Mouse (Mus musculus): Measurements from ENCODE around the gene Slc22a2. TPM values are rescaled to one million over a fixed set of nuclear protein-coding genes. Genes with fewer than 3 reads are reported as not detected.
"Not testable (repeated sequence)": the region's sequence is repeated elsewhere in the genome, so short reads cannot be mapped to it uniquely, and the experiment has no call there.

Gene Slc22a2
- polyA plus RNA-seq, 1 experiment = 0.04 TPM

DNA sequence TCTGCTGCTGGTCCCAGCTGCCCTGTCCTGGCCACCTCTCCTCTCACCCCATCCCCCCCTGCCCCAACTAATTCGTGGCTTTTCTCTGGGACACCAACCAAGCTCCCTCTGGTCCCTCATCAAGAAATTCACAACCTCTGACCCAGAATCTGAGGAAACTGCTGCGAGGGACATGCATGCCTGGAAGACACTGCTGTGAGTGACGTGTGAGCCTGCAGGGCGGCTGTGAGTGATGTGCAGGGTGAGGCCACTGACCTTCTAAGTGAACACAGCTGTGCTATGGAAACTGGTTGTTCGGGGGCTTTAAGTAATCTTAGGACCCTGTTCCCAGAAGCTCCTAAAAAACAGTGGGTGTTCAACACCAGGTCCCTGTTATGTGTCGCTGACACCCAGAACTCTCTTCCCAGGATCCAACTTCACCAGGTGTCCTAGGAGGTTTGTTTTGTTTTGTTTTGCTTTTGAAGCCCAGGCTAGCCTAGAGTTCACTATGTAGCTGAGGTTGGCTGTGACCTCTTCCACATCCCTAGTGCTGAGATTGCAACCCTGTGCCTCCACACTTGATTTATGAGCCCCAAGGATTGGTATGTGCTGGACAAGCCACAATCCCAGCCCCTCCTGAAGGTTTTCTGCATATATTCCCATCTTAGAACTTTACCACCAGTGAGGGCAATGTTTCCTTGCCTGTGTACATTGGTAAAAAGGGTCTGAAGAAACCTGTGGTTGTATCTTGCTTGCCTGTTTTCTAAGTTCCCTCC, 47.2 kb downstream of the Slc22a2 start:
- no peak for DNase-seq (ENCODE audit: low spot score)

GRCm38 (mm10) chr17:12631771-12632600, 48.1 kb downstream of the Slc22a2 start:
- no peak for DNase-seq (ENCODE audit: low spot score)

DNA sequence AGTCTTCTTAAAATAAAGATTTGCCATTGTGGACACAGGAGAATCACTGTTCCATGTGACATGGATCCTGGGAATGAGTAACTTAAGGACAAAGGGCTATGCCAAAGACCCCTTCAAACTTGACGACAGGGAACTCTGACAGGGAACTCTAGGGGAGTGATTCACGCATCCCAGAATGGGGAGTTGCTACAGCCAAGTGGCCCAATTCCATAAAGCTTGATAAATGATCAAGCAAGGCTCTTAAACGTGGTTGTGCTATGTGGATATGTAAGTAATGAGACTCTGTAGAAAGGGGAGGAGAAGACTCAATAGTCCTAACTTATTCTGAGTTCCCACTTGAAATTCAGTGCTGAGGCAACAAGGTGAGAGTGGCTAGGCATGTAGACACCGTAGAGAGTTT, 50.9 kb downstream of the Slc22a2 start:
- no peak for DNase-seq (ENCODE audit: low spot score)

DNA sequence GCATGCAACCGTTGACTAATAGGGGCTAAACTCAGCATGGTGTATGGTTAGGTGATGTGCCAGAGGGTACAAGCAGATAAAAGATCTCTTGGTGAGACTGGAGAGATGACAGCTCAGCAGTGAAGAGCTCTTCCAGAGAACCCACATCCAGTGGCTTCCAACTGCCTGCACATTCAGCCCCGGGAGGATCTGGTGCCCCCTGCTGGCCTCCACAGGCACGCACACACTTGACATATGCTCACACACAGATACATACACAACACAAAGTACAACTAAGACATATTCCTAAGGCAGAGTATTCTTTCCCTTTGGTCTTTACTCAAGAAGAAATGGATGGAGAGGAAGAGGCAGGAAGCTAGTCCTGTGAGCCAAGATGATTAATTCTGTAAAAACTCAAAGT, 55.7 kb downstream of the Slc22a2 start:
- DNase-seq (ENCODE audit: low spot score) = no peak

GRCm38 (mm10) chr17:12641087-12641486, 57.2 kb downstream of the Slc22a2 start:
- DNase-seq (ENCODE audit: low spot score) = no peak

DNA sequence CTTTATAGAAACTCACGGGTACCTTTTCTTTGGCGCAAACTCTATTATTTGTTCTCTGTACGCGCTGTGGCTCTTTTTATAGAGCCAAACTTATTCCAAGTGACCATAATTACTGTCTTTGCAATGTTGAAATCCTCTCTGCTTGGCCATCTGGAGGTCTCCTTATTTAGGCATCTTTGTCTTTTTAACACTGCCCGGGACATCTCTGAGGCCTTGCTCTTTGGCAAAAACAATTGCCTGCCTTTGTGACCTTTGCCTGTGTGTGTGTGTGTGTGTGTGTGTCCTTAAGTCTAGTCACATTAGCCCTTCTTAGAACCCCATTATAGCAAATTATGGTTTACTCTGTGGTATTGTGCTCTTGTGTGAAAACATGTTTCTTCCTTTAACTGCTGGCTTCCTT, 61.5 kb downstream of the Slc22a2 start:
- no peak for DNase-seq (ENCODE audit: low spot score)

DNA sequence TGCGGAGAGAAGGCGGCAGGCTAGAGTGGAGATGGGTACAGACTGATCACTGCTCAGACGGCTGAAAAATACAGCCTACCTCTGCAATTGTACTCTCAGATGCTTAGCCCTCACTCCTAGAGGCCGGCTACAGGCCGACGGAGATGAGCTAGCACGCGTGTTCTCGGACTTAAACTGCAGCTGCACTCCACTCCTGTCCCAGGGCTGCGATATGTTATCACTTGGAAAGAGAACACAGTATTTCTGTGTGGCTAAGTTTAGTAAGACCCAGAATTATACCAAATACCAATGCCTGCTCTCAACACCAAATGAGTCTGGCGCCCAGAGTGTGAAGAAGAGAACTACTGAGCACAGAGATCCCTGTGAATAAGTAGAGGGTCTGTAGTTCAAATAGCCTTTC, 68.7 kb downstream of the Slc22a2 start:
- no peak for DNase-seq (ENCODE audit: low spot score)

DNA sequence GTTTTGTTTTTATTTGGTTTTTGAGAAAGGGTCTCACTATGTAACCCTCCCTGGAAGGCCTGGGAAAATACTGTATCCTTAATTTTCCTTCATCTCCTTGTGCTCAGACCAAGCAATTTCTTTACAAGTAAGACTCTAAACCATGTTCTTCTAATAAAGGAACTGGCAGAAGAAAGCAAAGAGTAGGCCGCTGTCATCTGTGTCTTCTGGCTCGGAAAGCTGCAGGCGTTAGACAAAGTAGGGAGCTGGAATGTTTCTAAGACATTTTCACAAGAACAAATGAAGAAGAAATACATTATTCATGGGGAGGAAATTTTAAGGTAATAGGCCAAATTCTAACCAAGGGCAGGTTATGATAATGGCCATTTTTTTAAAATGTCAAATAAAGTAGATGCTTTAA, 70.1 kb downstream of the Slc22a2 start:
- DNase-seq (ENCODE audit: low spot score) = no peak

DNA sequence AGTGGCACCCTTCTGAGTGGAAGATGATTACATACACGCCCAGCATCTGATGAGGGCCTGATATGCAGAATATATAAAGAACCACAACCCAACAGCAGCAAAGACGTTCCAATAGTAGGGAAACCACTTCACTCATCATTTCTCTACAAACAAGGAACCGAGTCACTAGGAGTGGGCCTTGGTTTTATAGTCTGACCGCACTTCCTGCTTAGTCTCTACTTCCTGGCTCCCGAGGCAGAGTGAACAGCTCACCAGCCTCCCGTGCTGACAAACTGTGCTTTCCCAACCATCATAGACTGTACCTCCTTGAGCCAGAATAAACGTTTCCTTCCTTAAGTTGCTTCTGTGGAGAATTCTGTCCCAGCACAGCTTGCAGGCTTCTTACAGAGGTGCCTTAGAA, 71.9 kb downstream of the Slc22a2 start:
- no peak for DNase-seq (ENCODE audit: low spot score)

GRCm38 (mm10) chr17:12658784-12659183, 74.9 kb downstream of the Slc22a2 start:
- DNase-seq (ENCODE audit: low spot score) = no peak

- no peak for DNase-seq (ENCODE audit: low spot score)
Measured at GRCm38 (mm10) chr17:12659233-12659632, 75.3 kb downstream of the Slc22a2 start.

- no peak for DNase-seq (ENCODE audit: low spot score)
Measured at GRCm38 (mm10) chr17:12660572-12661260, 76.8 kb downstream of the Slc22a2 start.

GRCm38 (mm10) chr17:12664156-12664555, 80.2 kb downstream of the Slc22a2 start:
- no peak for DNase-seq (ENCODE audit: low spot score)

GRCm38 (mm10) chr17:12668478-12669362, 84.8 kb downstream of the Slc22a2 start:
- DNase-seq (ENCODE audit: low spot score) = no peak

DNA sequence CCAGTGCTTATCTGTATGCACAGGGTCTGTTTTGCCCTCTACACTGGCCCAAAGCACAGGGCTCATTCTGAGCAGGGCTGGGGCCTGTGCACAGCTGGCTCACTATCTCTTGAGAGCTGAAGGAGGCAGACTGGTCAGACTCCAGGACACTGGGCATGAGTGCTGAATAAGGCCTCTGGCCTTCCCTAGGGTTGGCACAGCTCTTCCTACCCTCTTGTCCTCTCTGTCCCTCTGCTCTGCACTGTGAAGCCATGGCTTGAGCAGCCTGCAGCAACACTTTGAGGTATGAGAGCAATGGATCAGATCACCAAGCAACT, 85.4 kb downstream of the Slc22a2 start:
- no peak for DNase-seq (ENCODE audit: low spot score)

DNA sequence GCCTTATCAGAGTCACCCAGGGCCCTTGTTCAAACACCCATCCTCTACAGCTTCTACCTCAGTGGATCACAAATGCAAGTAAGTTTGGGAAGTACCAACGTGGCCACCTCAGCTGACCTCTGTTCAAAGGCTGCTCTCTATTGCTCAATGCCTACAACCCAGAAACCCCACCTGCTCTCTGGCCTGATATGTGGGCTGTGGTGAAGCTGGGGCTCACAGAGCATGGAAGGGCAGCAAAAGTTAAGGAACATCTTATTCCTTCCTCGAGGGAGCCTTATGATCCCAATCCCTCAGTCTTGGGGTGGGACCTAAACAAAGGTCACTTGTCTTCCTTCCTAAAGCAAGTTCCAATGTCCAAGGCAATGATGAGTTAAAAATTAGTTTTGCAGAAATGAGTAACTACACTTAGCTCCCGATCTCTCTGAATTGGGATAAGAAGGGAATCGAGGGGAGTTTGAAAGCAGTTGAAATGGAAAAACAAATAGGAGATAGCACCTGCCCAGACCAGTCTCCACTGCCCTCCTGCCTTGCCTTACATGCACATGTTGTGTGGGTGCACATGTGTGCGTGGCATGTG, 87.2 kb downstream of the Slc22a2 start:
- DNase-seq (ENCODE audit: low spot score) = no peak

DNA sequence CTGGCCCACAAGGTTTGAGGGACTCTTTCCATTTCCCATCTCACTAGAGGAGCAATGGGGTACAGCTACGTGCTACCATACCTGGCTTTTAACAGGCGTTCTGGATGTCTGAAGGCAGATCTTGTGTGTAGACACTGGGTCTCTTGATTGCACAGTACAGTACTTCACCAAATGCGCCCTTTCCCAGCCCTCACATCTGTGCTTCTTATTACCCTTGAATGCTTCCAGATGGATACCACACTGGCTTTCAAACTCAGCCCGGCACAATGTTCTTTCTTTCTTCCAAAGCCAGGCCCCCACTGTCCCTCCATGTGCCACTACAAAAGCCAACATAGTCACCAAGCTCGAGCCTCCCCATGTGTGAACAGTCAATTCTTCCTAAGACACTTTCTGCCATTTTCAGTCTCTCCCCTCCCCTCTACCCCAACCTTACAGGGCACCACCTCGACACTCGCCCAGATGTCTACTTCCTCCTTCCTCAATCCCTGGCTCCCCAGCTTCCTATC, 88.4 kb downstream of the Slc22a2 start:
- DNase-seq (ENCODE audit: low spot score) = no peak

DNA sequence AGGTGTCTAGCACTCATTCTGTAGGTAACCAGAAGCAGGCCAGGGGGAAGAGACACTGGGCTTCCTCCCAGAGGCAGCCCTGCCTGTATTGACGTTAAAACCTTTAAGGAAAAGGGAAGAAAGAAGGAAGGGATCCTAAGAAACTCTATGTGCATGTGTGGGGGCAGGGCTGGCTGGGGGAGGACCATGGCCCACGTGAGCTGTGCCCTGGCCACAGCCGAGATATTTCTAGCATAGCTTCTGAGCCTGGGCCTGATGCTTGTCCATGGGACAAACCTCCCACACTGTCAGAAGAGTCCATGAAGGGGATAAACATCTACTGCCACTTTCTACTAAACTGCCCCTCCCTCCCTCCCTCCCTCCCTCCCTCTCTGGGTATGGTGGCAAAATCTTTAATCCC, 89.9 kb downstream of the Slc22a2 start:
- DNase-seq (ENCODE audit: low spot score) = no peak

DNA sequence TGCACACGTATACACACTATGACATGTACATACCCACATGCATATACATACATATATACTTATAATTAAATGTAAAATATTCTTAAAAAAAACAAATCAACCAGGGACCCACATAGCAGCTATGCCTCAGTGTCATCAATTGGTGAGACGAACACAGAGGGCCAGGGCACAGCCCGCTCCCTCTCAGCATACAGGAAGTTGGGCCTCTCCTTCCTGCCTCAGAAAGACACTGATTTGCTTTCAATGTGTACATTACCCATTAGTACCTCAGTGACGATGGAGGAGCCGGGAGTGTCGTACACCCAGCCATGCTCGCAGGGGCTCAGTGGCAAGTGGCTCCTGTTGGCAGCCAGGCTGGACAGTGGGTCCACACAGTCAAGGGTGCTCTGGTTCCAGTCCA, 91.0 kb downstream of the Slc22a2 start:
- not testable (repeated sequence) for DNase-seq (ENCODE audit: low spot score)

GRCm38 (mm10) chr17:12675646-12676045, 91.7 kb downstream of the Slc22a2 start, which contains the start of gene Slc22a1:
TSS of gene Slc22a1 (minus strand) at chr17:12675829.
- DNase-seq (ENCODE audit: low spot score) = no peak

GRCm38 (mm10) chr17:12677139-12677538, 93.2 kb downstream of the Slc22a2 start:
- DNase-seq (ENCODE audit: low spot score) = no peak
